Mouse (Mus musculus) MEL (cell line): Measurements from ENCODE around the gene Pi4k2b. TPM values are rescaled to one million over a fixed set of nuclear protein-coding genes. Genes with fewer than 3 reads are reported as not detected.

Source experiments
- DNase-seq: peaks from one replicate; pipeline ENCODE4 v3.0.0; 2011; ENCODE audit warnings: low read depth, low spot score
- H3K27ac ChIP-seq: 2 replicates; pipeline ENCODE4 v1.5.1; 2012; ENCODE audit warnings: low read depth, mild to moderate bottlenecking, control low read depth, low read length, moderate library complexity; ENCODE audit not compliant: control insufficient read depth
- H3K27me3 ChIP-seq, 2 experiments: fragments of 150-350 bp in 1 of 2; sonication (generic) in 1 of 2; 2 replicates each; pipeline ENCODE4 v1.6.1; 2012; ENCODE audit warnings: low read length in 2 of 2, mild to moderate bottlenecking in 2 of 2, improper control_type of control experiment in 1 of 2, moderate library complexity in 1 of 2; ENCODE audit not compliant: insufficient read depth in 2 of 2, control insufficient read depth in 1 of 2
- H3K36me3 ChIP-seq, 2 experiments: 2 replicates each; pipeline ENCODE4 v1.6.1; 2012 to 2014; ENCODE audit warnings: low read length in 2 of 2, improper control_type of control experiment in 1 of 2, inconsistent platforms in 1 of 2, mild to moderate bottlenecking in 1 of 2; ENCODE audit not compliant: insufficient read depth in 2 of 2, control insufficient read depth in 1 of 2
- H3K4me1 ChIP-seq, 2 experiments: fragments of 150-350 bp in 1 of 2; sonication (generic) in 1 of 2; 2 replicates each; pipeline ENCODE4 v1.6.1; 2012; ENCODE audit warnings: low read length in 2 of 2, improper control_type of control experiment in 1 of 2, mild to moderate bottlenecking in 1 of 2; ENCODE audit not compliant: insufficient read depth in 2 of 2, control insufficient read depth in 1 of 2
- H3K4me3 ChIP-seq, 2 experiments: fragments of 150-350 bp in 1 of 2; sonication (generic) in 1 of 2; 2 replicates each; pipeline ENCODE4 v1.5.1; 2012; ENCODE audit warnings: low read depth in 2 of 2, low read length in 2 of 2, mild to moderate bottlenecking in 2 of 2, moderate library complexity in 2 of 2, control low read depth in 1 of 2, improper control_type of control experiment in 1 of 2; ENCODE audit not compliant: control insufficient read depth in 1 of 2, insufficient read depth in 1 of 2
- H3K79me2 ChIP-seq: 2 replicates; pipeline ENCODE4 v1.6.1; 2012; ENCODE audit warnings: mild to moderate bottlenecking, low read length, moderate library complexity; ENCODE audit not compliant: control insufficient read depth, poor library complexity, insufficient read depth
- H3K9ac ChIP-seq: 2 replicates; pipeline ENCODE4 v1.6.1; 2012; ENCODE audit warnings: low read depth, mild to moderate bottlenecking, control low read depth, low read length, moderate library complexity; ENCODE audit not compliant: control insufficient read depth, poor library complexity, severe bottlenecking
- H3K9me3 ChIP-seq: fragments of 150-350 bp; sonication (generic); replicated peaks from 2 replicates; pipeline ENCODE4 v1.6.1; 2012; ENCODE audit warnings: mild to moderate bottlenecking, low read length, improper control_type of control experiment, moderate library complexity; ENCODE audit not compliant: insufficient read depth
- BHLHE40 ChIP-seq: IDR thresholded peaks from 2 replicates; pipeline ENCODE4 v1.6.1; 2012; ENCODE audit warnings: low read depth, mild to moderate bottlenecking, inconsistent platforms, low read length, improper control_type of control experiment, borderline replicate concordance
- CHD1 ChIP-seq: IDR thresholded peaks from 2 replicates; pipeline ENCODE4 v1.6.1; 2012; ENCODE audit warnings: low read depth, mild to moderate bottlenecking, inconsistent platforms, low read length, improper control_type of control experiment
- CTCF ChIP-seq, 3 experiments: IDR thresholded peaks in 2 of 3; conservative IDR thresholded peaks in 1 of 3; 2 replicates each; pipeline ENCODE4 v1.5.1; 2011 to 2012; ENCODE audit warnings: low read length in 3 of 3, low read depth in 2 of 3, mild to moderate bottlenecking in 2 of 3, improper control_type of control experiment in 1 of 3, inconsistent platforms in 1 of 3, mixed read lengths in 1 of 3, moderate library complexity in 1 of 3; ENCODE audit not compliant: control insufficient read depth in 1 of 3, insufficient read depth in 1 of 3, poor library complexity in 1 of 3, severe bottlenecking in 1 of 3
- ELF1 ChIP-seq: IDR thresholded peaks from 2 replicates; pipeline ENCODE4 v1.6.1; 2014; ENCODE audit warnings: low read depth, mild to moderate bottlenecking, inconsistent platforms, low read length, improper control_type of control experiment, moderate library complexity
- EP300 ChIP-seq, 2 experiments: IDR thresholded peaks; 2 replicates each; pipeline ENCODE4 v1.6.1; 2011; ENCODE audit warnings: improper control_type of control experiment in 2 of 2, low read length in 2 of 2, low read depth in 1 of 2, mild to moderate bottlenecking in 1 of 2
- ETS1 ChIP-seq: IDR thresholded peaks from 2 replicates; pipeline ENCODE4 v1.6.1; 2012; ENCODE audit warnings: low read depth, mild to moderate bottlenecking, inconsistent platforms, low read length, improper control_type of control experiment, moderate library complexity
- JUND ChIP-seq: IDR thresholded peaks from 2 replicates; pipeline ENCODE4 v1.6.1; 2011; ENCODE audit warnings: low read depth, mild to moderate bottlenecking, improper control_type of control experiment, low read length
- KAT2A ChIP-seq: conservative IDR thresholded peaks from 2 replicates; pipeline ENCODE4 v1.6.1; 2012; ENCODE audit warnings: low read depth, low read length, improper control_type of control experiment, inconsistent platforms
- MAX ChIP-seq: IDR thresholded peaks from 2 replicates; pipeline ENCODE4 v1.6.1; 2011; ENCODE audit warnings: low read length, improper control_type of control experiment
- MAZ ChIP-seq: IDR thresholded peaks from 2 replicates; pipeline ENCODE4 v1.6.1; 2012; ENCODE audit warnings: low read depth, mild to moderate bottlenecking, inconsistent platforms, low read length, improper control_type of control experiment
- MXI1 ChIP-seq: IDR thresholded peaks from 2 replicates; pipeline ENCODE4 v1.6.1; 2011; ENCODE audit warnings: mild to moderate bottlenecking, low read depth, low read length, improper control_type of control experiment
- MYC ChIP-seq: IDR thresholded peaks from 2 replicates; pipeline ENCODE4 v1.6.1; 2011; ENCODE audit warnings: low read depth, mild to moderate bottlenecking, low read length, improper control_type of control experiment, moderate library complexity
- NELFE ChIP-seq: IDR thresholded peaks from 2 replicates; pipeline ENCODE4 v1.6.1; 2011; ENCODE audit warnings: low read depth, low read length, improper control_type of control experiment
- NRF1 ChIP-seq: IDR thresholded peaks from 2 replicates; pipeline ENCODE4 v1.6.1; 2014; ENCODE audit warnings: low read depth, mild to moderate bottlenecking, inconsistent platforms, low read length, improper control_type of control experiment, moderate library complexity; ENCODE audit not compliant: poor library complexity, insufficient read depth, severe bottlenecking
- POLR2AphosphoS5 ChIP-seq: IDR thresholded peaks from 2 replicates; pipeline ENCODE4 v1.6.1; 2012; ENCODE audit warnings: low read depth, borderline replicate concordance, mild to moderate bottlenecking, inconsistent platforms, low read length, moderate library complexity, mixed read lengths
- RAD21 ChIP-seq: IDR thresholded peaks from 2 replicates; pipeline ENCODE4 v1.6.1; 2011; ENCODE audit warnings: mild to moderate bottlenecking, low read depth, low read length, improper control_type of control experiment
- RCOR1 ChIP-seq: IDR thresholded peaks from 2 replicates; pipeline ENCODE4 v1.6.1; 2012; ENCODE audit warnings: low read depth, mild to moderate bottlenecking, inconsistent platforms, low read length, improper control_type of control experiment
- SMC3 ChIP-seq: IDR thresholded peaks from 2 replicates; pipeline ENCODE4 v1.6.1; 2011; ENCODE audit warnings: low read depth, low read length, improper control_type of control experiment
- TBP ChIP-seq: IDR thresholded peaks from 2 replicates; pipeline ENCODE4 v1.8.0; 2011; ENCODE audit warnings: low read depth, low read length, improper control_type of control experiment
- TCF12 ChIP-seq: IDR thresholded peaks from 2 replicates; pipeline ENCODE4 v1.6.1; 2014; ENCODE audit warnings: low read depth, mild to moderate bottlenecking, inconsistent platforms, low read length, improper control_type of control experiment, moderate library complexity
- UBTF ChIP-seq: IDR thresholded peaks from 2 replicates; pipeline ENCODE4 v1.6.1; 2012; ENCODE audit warnings: low read depth, mild to moderate bottlenecking, inconsistent platforms, low read length, improper control_type of control experiment, moderate library complexity, borderline replicate concordance; ENCODE audit not compliant: insufficient read depth
- USF1 ChIP-seq: IDR thresholded peaks from 2 replicates; pipeline ENCODE4 v1.6.1; 2014; ENCODE audit warnings: low read depth, mild to moderate bottlenecking, inconsistent platforms, low read length, improper control_type of control experiment, moderate library complexity
- USF2 ChIP-seq, 2 experiments: IDR thresholded peaks; 2 replicates each; pipeline ENCODE4 v1.6.1; 2011 to 2012; ENCODE audit warnings: improper control_type of control experiment in 2 of 2, low read length in 2 of 2, borderline replicate concordance in 1 of 2, inconsistent platforms in 1 of 2, low read depth in 1 of 2, mild to moderate bottlenecking in 1 of 2; ENCODE audit not compliant: insufficient read depth in 1 of 2
- ZC3H11A ChIP-seq: IDR thresholded peaks from 2 replicates; pipeline ENCODE4 v1.6.1; 2012; ENCODE audit warnings: low read depth, mild to moderate bottlenecking, inconsistent platforms, low read length, improper control_type of control experiment
- ZMIZ1 ChIP-seq: IDR thresholded peaks from 2 replicates; pipeline ENCODE4 v1.6.1; 2012; ENCODE audit warnings: low read depth, mild to moderate bottlenecking, inconsistent platforms, low read length, improper control_type of control experiment, moderate library complexity
- ZNF384 ChIP-seq: IDR thresholded peaks from 2 replicates; pipeline ENCODE4 v1.6.1; 2012; ENCODE audit warnings: low read depth, mild to moderate bottlenecking, inconsistent platforms, low read length, improper control_type of control experiment
- polyA plus RNA-seq, 2 experiments: library from polyadenylated mRNA; stranded (reverse) in 1 of 2; unstranded in 1 of 2; fragments of >175 nt in 1 of 2; fragments of >200 nt in 1 of 2; gene quantifications; 2 replicates each; pipeline versions ENCODE4 v1.2.1 to v1.2.4; 2012; ENCODE audit warnings: low replicate concordance in 2 of 2, low read depth in 1 of 2; ENCODE audit not compliant: insufficient read length in 2 of 2, insufficient read depth in 1 of 2, missing spikeins in 1 of 2
- total RNA-seq: library from RNA; depleted of rRNA; stranded (reverse); fragments of 300-350 nt; gene quantifications from 2 replicates; pipeline ENCODE4 v1.2.3, GENCODE M21; 2012

The Pi4k2b gene
- total and polyA plus RNA-seq, 3 experiments = 10.4 to 11.0 TPM; not detected in 1

DNA sequence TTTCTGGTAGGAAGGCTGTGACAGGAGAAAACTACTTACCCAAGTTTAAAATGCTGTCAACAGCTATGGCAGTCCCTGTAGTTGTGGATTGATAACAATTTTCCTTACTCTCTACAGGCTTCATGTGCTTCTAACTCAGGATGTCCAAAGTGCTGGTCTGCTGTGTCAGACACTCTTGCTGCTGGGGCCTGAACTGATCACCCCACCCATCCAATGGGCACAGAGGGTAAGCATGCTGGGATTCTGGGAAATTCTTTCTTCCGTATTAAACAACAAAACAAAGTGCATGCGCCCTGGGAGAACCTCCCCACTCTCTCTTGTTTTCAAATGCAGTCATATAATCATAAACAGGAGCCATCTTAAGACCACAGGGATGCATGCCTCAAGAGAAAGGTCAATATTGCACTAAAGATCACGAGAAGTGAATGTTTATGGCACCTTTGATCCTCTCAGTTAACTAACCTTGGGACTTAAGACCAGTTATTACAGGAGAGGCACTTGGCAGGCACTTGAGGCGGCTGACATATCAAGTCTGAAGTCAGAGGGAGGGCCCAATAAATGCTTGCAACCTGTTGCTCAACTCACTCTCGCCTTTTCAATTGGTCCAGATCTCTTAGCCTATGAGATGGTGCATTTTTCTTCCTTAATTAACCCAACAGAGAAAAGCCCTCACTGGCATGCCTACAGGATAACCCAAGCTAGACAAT, 24.5 kb upstream of the Pi4k2b start:
- Histone ChIP-seq H3K79me2 (no peaks in the 10 kb centered on the region), H3K4me3 (no peak overlapping the region), H3K36me3 (peaks cover 0 to 19% of the 10 kb centered on the region in 2 experiments; a peak in 2 of 4 replicates), H3K9me3 (no peaks in the 10 kb centered on the region), H3K4me1 (peaks cover 9 to 19% of the 10 kb centered on the region in 2 experiments), H3K27ac (no peak overlapping the region), H3K27me3 (no peaks in the 10 kb centered on the region), H3K9ac (no peak overlapping the region)
- TF ChIP-seq USF1 (no peak), MAX (no peak), CTCF (IDR thresholded peaks at IDR 0.05 in 2 of 3, conservative IDR thresholded peaks at IDR 0.05 in 1 of 3; ENCODE audit: control insufficient read depth in 1 of 3, insufficient read depth in 1 of 3, low read depth in 2 of 3, low read length in 3 of 3, poor library complexity in 1 of 3, severe bottlenecking in 1 of 3) (no peak)
- no peak for DNase-seq

DNA sequence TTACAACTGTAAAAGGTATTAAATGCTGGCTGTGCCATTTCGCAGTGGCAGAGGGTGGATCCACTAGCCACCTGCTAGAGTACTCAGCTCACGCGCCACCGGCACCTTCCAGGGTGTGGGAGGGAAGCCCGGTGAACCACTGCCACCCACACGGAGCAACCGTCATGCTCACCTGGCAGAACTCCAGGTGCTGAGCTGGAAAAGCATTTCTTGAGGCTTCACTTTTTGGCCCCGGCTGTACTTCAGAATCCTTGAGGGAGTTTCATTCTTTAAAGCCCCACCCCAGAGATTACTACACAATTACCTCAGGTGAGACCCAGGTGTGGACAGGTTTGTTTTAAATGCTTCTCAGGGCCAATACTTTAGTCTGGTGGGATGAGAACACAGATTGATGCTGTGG, 20.4 kb upstream of the Pi4k2b start:
- Histone ChIP-seq H3K27ac (no peak overlapping the region), H3K4me1 (peaks cover 3 to 7% of the 10 kb centered on the region in 2 experiments; a peak in 3 of 4 replicates)

More for the DNA sequence above, 20.4 kb upstream of the Pi4k2b start:
- Histone ChIP-seq H3K27me3 (no peaks in the 10 kb centered on the region), H3K4me3 (peak overlapping the region in 1 of 2 experiments; percentile 16; a peak in 2 of 4 replicates), H3K9me3 (no peaks in the 10 kb centered on the region), H3K79me2 (no peaks in the 10 kb centered on the region), H3K36me3 (peaks cover 0 to 7% of the 10 kb centered on the region in 2 experiments; a peak in 2 of 4 replicates), H3K9ac (peak overlapping the region; percentile 20; the same call in 1 of the 2 replicates)
- no peak for TF ChIP-seq USF2 (IDR thresholded peaks at IDR 0.05; ENCODE audit: borderline replicate concordance in 1 of 2, insufficient read depth in 1 of 2, low read depth in 1 of 2, low read length in 2 of 2)
- TF ChIP-seq MAZ = no peak
- no peak for TF ChIP-seq POLR2AphosphoS5
- no peak for TF ChIP-seq CHD1
- no peak for TF ChIP-seq ELF1
- TF ChIP-seq UBTF = no peak
- TF ChIP-seq CTCF (IDR thresholded peaks at IDR 0.05 in 2 of 3, conservative IDR thresholded peaks at IDR 0.05 in 1 of 3; ENCODE audit: control insufficient read depth in 1 of 3, insufficient read depth in 1 of 3, low read depth in 2 of 3, low read length in 3 of 3, poor library complexity in 1 of 3, severe bottlenecking in 1 of 3) = no peak
- TF ChIP-seq TCF12 = peak; percentile 33; the same call in 1 of the 2 replicates
- peak in 1 of 2 experiments; percentile 63; a peak in 2 of 4 replicates for TF ChIP-seq EP300 (IDR thresholded peaks at IDR 0.05; ENCODE audit: low read depth in 1 of 2, low read length in 2 of 2)
- TF ChIP-seq NRF1 = no peak
- no peak for TF ChIP-seq MXI1
- peak; percentile 46 for TF ChIP-seq ETS1
- TF ChIP-seq BHLHE40 = no peak
- no peak for TF ChIP-seq MYC
- no peak for TF ChIP-seq ZMIZ1
- 0 out of 2 replicates have a peak, but pooled peaks have one; percentile 43 for TF ChIP-seq MAX
- no peak for TF ChIP-seq ZC3H11A
- TF ChIP-seq TBP = no peak
- no peak for TF ChIP-seq KAT2A
- no peak for TF ChIP-seq NELFE
- no peak for TF ChIP-seq RAD21
- no peak for TF ChIP-seq RCOR1
- no peak for TF ChIP-seq JUND
- no peak for TF ChIP-seq SMC3
- TF ChIP-seq ZNF384 = no peak
- DNase-seq = peak; percentile 43
